Mouse (Mus musculus): ENCODE results near the gene Shisa7. TPM values are rescaled to one million over a fixed set of nuclear protein-coding genes. Genes with fewer than 3 reads are reported as not detected.
A peak's percentile ranks its signal among the peaks of the same experiment; 100 is the strongest.

Gene Shisa7
- polyA plus RNA-seq, 1 experiment: 0.23 TPM

DNA sequence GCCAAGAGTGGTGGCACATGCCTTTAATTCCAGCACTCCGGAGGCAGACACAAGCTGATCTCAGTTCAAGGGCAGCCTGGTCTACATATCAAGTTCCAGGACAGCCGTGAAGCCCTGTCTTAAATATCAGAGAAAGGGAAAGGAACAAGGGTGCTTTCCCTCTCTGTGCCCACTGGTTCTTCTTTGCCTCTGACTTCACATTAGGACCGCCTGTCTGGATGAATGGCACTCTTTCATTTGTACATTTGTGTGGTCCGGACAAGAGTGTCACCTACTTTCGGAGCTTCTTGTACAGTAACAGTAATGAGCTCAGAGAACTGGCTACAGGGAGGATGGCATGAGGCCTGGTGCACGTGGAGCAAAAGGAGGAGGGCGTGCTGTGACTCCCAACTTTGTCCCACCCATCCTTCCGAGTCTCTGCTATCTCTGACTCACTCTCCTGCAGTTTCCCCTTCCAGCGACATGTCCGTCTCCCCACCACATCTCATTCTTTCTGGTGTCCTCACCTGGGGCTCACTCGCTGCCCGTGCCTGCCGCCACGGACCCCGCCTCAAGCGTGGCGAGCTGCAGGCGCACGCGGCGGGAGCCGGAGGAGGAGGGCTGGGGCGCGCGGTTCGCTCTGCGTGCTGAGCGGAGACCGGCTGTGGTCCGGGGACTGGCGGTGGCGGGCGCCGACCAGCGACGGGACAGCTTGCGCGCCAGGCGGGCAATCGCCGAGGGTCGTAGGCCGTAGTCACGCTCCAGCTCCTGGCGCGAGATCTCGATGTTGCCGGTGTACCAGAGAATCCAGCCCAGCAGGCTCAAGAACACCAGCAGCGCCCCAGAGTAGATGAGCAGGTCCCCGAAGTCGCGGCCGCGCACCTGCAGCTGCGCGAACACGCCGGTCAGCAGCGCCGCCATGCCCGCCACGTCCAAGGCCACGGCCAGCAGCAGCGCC is 55.7 kb downstream of the Shisa7 start:
- peak overlapping the region; percentile 41; the same call in 1 of the 2 replicates for H3K27ac ChIP-seq (ENCODE audit: insufficient read depth, low read length)
- peaks cover 2% of the 10 kb centered on the region for H3K4me1 ChIP-seq (ENCODE audit: control insufficient read depth, insufficient read depth, insufficient read length)
- peak in 1 of 2 experiments; percentile 45 for DNase-seq (ENCODE audit: low read depth in 1 of 2, low spot score in 2 of 2)
- WGBS: 3% methylated on average over 64 of the region's 64 CpGs
- TF ChIP-seq POLR2A (IDR thresholded peaks at IDR 0.05; ENCODE audit: low read depth, low read length) (no peak), CTCF (IDR thresholded peaks at IDR 0.05; ENCODE audit: extremely low read depth, insufficient read depth, insufficient read length, insufficient replicate concordance) (no peak)
- peak overlapping the region; percentile 71 for H3K4me3 ChIP-seq (ENCODE audit: extremely low read depth, insufficient read depth, insufficient read length)
- no peaks in the 10 kb centered on the region for H3K36me3 ChIP-seq (ENCODE audit: control insufficient read depth, insufficient read depth, low read length)
- H3K27me3 ChIP-seq (ENCODE audit: control insufficient read depth, insufficient read depth, low read length): no peaks in the 10 kb centered on the region

- no peak overlapping the region for H3K4me3 ChIP-seq (ENCODE audit: extremely low read depth, insufficient read depth, insufficient read length)
- no peaks in the 10 kb centered on the region for H3K27me3 ChIP-seq (ENCODE audit: control insufficient read depth, insufficient read depth, low read length)
- no peak overlapping the region for H3K27ac ChIP-seq (ENCODE audit: insufficient read depth, low read length)
- DNase-seq (ENCODE audit: low read depth in 1 of 2, low spot score in 2 of 2): no peak
- H3K4me1 ChIP-seq (ENCODE audit: control insufficient read depth, insufficient read depth, insufficient read length): no peaks in the 10 kb centered on the region; the same call in 1 of the 2 replicates
- no peaks in the 10 kb centered on the region for H3K36me3 ChIP-seq (ENCODE audit: control insufficient read depth, insufficient read depth, low read length)
- WGBS: 84% methylated on average over 14 of the region's 14 CpGs
- TF ChIP-seq POLR2A (IDR thresholded peaks at IDR 0.05; ENCODE audit: low read depth, low read length) (no peak), CTCF (IDR thresholded peaks at IDR 0.05; ENCODE audit: extremely low read depth, insufficient read depth, insufficient read length, insufficient replicate concordance) (no peak)
These were observed 60.7 kb downstream of the Shisa7 start for GRCm38 (mm10) chr7:4783667-4784268.

- no peak within 1 kb of the TSS for H3K27ac ChIP-seq (ENCODE audit: insufficient read depth, low read length)
- DNase-seq (ENCODE audit: low read depth in 1 of 2, low spot score in 2 of 2): no peak
- WGBS: 86% methylated on average over 2 of the region's 2 CpGs
- H3K4me1 ChIP-seq (ENCODE audit: control insufficient read depth, insufficient read depth, insufficient read length): no peaks in the 10 kb centered on the region
- no peaks in the 10 kb centered on the region for H3K36me3 ChIP-seq (ENCODE audit: control insufficient read depth, insufficient read depth, low read length)
- TF ChIP-seq POLR2A (IDR thresholded peaks at IDR 0.05; ENCODE audit: low read depth, low read length): no peak
- no peak for TF ChIP-seq CTCF (IDR thresholded peaks at IDR 0.05; ENCODE audit: extremely low read depth, insufficient read depth, insufficient read length, insufficient replicate concordance)
- H3K4me3 ChIP-seq (ENCODE audit: extremely low read depth, insufficient read depth, insufficient read length): no peak within 1 kb of the TSS
- peaks cover 3% of the 10 kb centered on the region; the same call in 1 of the 2 replicates for H3K27me3 ChIP-seq (ENCODE audit: control insufficient read depth, insufficient read depth, low read length)
These were observed 61.7 kb downstream of the Shisa7 start, which contains the start of the genes Il11 and Tmem190 for GRCm38 (mm10) chr7:4782759-4783158. TSS of gene Il11 (minus strand) at chr7:4782859. TSS of gene Tmem190 (plus strand) at chr7:4782937.

- H3K4me1 ChIP-seq (ENCODE audit: control insufficient read depth, insufficient read depth, insufficient read length): no peaks in the 10 kb centered on the region
- no peak for DNase-seq (ENCODE audit: low read depth in 1 of 2, low spot score in 2 of 2)
- H3K36me3 ChIP-seq (ENCODE audit: control insufficient read depth, insufficient read depth, low read length): no peaks in the 10 kb centered on the region
- WGBS: 37% methylated on average over 3 of the region's 3 CpGs
- H3K27ac ChIP-seq (ENCODE audit: insufficient read depth, low read length): no peak overlapping the region
- no peak for TF ChIP-seq POLR2A (IDR thresholded peaks at IDR 0.05; ENCODE audit: low read depth, low read length)
- TF ChIP-seq CTCF (IDR thresholded peaks at IDR 0.05; ENCODE audit: extremely low read depth, insufficient read depth, insufficient read length, insufficient replicate concordance): no peak
- peaks cover 7% of the 10 kb centered on the region for H3K27me3 ChIP-seq (ENCODE audit: control insufficient read depth, insufficient read depth, low read length)
- H3K4me3 ChIP-seq (ENCODE audit: extremely low read depth, insufficient read depth, insufficient read length): no peak overlapping the region
These were observed 62.4 kb downstream of the Shisa7 start for GRCm38 (mm10) chr7:4782130-4782529.

DNA sequence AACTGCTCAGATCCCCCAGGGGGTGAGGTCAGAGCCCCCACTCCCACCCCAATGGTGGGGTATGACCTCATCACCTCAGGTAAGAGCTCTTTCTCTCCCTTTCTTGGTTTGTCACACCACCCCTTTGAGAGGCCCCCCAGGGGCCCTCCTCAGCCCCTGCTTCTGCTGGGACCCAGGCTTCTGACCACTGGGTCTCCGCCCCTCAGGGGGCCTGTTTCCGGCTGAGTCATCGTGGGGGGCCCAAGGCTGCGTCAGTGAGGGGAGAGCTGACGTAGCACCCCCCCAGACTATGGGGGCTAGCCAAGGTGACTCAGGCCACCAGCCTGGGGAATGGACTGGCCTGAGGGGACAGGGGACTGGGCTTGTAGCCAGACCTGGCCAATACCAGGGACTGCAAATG is 64.6 kb downstream of the Shisa7 start:
- Histone ChIP-seq H3K4me3 (ENCODE audit: extremely low read depth, insufficient read depth, insufficient read length) (no peak overlapping the region), H3K4me1 (ENCODE audit: control insufficient read depth, insufficient read depth, insufficient read length) (no peaks in the 10 kb centered on the region), H3K36me3 (ENCODE audit: control insufficient read depth, insufficient read depth, low read length) (no peaks in the 10 kb centered on the region), H3K27me3 (ENCODE audit: control insufficient read depth, insufficient read depth, low read length) (peaks cover 14% of the 10 kb centered on the region), H3K27ac (ENCODE audit: insufficient read depth, low read length) (no peak overlapping the region)
- WGBS: 11% methylated on average over 5 of the region's 5 CpGs
- no peak for DNase-seq (ENCODE audit: low read depth in 1 of 2, low spot score in 2 of 2)
- TF ChIP-seq CTCF (IDR thresholded peaks at IDR 0.05; ENCODE audit: extremely low read depth, insufficient read depth, insufficient read length, insufficient replicate concordance): no peak
- no peak for TF ChIP-seq POLR2A (IDR thresholded peaks at IDR 0.05; ENCODE audit: low read depth, low read length)

- TF ChIP-seq CTCF (IDR thresholded peaks at IDR 0.05; ENCODE audit: extremely low read depth, insufficient read depth, insufficient read length, insufficient replicate concordance) (no peak), POLR2A (IDR thresholded peaks at IDR 0.05; ENCODE audit: low read depth, low read length) (no peak)
- WGBS: 51% methylated on average over 20 of the region's 20 CpGs
- Histone ChIP-seq H3K4me3 (ENCODE audit: extremely low read depth, insufficient read depth, insufficient read length) (no peak overlapping the region), H3K27me3 (ENCODE audit: control insufficient read depth, insufficient read depth, low read length) (peaks cover 17% of the 10 kb centered on the region), H3K4me1 (ENCODE audit: control insufficient read depth, insufficient read depth, insufficient read length) (no peaks in the 10 kb centered on the region), H3K36me3 (ENCODE audit: control insufficient read depth, insufficient read depth, low read length) (no peaks in the 10 kb centered on the region), H3K27ac (ENCODE audit: insufficient read depth, low read length) (no peak overlapping the region)
- no peak for DNase-seq (ENCODE audit: low read depth in 1 of 2, low spot score in 2 of 2)
These were observed 66.5 kb downstream of the Shisa7 start for GRCm38 (mm10) chr7:4777851-4778637.
